Mouse (Mus musculus) right cerebral cortex, postnatal 10 days (tissue): ENCODE measurements around the gene Adamts2.

Experiments used
- DNase-seq, 2 experiments: peaks; one replicate each; pipeline ENCODE4 v3.0.0; 2021; ENCODE audit warnings: low spot score in 2 of 2

The Adamts2 gene

DNA sequence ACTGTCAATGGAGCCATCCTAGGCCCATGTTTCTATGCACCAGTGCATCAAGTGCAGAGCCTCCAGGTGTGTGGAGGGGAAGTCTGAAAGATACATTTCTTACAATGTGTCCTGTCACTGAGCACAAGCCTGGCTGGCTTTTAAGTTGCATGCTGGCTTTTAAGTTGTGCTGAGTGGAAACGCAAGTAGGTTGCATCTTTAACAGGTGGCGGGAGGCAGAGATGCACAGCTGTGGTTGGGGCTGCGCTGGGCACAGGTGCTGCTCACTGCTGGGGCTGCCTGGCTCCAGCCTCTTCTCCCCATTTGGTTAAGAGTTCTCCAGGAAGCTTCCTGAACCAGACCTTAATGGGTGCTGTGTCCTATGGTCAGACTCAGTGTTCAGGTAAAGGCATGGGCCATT, 21.9 kb downstream of the Adamts2 start:
- no peak for DNase-seq

GRCm38 (mm10) chr11:50624239-50624638, 22.4 kb downstream of the Adamts2 start:
- peak; percentile 62 to 63 for DNase-seq

- DNase-seq = peak; percentile 60 to 62
These were observed 22.8 kb downstream of the Adamts2 start for GRCm38 (mm10) chr11:50624720-50625119.

DNA sequence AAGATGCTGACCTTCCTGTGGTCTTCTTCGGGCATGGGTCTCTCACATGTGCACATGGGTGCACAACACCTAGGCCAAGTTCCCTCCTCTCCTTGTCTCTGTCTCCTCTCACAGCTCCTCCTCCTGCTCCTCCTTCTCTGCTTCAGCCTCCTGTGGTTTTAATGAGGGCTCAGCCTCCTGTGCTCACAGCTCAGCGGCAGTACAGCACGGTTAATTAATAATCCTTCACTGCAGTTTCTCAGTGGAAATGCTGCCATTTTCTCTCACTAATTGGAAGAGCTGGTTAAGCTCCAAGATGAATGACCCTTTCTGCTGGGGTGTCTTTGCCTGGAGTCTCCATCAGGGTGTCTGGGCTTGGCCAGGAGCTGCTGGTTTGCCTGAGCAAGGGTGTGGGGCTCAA, 27.0 kb downstream of the Adamts2 start:
- DNase-seq = no peak

DNA sequence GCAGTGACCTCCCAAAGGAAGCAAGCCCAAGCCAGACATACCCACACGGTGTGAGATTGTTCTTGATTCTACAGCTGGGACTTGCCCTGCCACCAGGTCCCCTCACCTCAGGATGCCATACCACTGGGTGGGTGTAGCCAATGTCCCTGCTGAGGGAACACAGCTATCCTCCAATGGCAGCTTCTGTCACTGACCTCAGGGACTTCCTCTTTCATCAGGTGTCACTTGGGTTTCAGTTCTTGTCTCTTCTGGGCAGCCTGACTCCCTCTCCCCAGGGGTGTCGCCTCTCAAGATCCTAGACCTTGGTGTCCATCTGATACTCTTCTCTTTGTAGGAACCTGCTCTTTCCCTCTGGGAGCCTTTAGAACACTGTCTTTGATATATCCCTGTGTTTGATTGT, 28.6 kb downstream of the Adamts2 start:
- no peak for DNase-seq

DNA sequence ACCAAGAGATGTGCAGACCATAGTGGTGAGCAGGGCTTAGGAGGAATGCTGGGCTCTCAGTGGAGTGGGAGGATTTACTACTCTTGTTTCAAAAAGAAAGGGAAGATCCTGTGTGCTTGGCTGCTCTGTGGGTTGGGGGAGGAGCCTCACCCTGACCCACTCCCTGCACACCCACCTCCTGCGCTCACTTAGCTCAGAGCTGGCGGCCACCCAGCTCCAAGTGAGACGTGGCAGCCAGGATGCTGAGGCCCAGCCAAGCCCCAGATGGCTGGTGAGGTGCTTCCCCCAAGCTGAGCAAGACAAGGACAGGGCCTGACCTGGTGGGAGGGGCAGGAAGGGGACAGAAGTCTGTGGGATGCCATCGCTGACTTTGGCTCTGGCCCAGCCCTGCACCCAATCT, 30.4 kb downstream of the Adamts2 start:
- DNase-seq = peak; percentile 59 to 66

DNA sequence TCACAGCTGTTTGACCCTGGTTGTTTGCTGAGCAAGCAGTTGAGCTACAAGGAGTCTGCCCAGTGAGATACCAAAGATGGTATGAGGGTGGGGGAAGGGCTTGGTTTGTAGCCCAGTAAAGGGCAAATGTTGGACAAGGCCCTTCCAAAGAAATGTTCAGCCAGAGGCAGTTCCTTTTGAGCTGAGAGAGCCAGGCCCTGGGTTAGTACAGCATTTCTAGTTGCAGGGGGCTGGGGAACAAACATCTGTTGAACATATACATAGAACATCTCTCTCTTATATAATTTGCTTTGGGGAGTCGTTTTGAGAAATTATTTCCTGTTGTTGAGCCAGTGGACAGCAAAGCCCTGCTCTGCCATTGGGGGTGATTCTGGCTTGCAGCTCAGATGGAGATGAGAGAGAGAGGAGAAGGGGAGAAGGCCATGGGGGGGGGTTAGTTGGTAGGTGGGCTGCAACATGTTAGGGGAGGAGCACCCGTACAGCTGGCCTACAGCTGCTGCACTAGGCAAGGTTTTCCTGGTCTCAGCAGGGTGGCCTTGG, 33.2 kb downstream of the Adamts2 start:
- no peak for DNase-seq

- DNase-seq = no peak
These were observed 35.1 kb downstream of the Adamts2 start for GRCm38 (mm10) chr11:50637026-50637425.

DNA sequence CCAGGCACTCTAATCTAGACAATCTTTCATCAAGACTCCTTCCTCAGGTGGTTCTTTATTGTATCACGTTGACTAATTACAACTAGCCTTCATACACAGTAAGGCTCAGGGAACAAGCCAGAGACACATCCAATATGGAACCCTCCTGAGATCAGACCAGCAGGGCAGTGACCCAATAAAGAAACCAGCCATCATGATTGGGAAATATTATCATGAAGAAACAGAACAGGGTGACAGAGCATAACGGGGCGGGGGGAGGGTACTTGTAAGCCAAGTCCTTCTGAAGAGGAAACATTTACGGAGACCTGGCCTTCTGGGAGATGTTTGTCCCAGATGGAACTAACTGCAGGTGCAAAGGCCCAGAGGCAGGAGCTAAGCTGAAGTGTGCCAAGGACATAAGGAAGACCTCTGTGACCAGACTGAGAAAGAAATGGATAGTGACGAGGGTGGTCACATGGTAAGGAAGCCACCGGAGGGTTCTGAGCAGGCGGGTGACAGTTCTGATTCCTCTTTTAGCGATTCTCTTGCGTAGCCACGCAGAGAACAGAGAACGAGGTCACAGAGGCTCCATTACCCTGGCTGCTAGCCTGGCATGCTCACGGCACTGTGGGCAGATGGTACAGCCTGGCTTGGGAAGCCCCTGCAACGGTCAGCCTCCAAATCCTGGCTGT, 36.4 kb downstream of the Adamts2 start:
- DNase-seq = no peak

GRCm38 (mm10) chr11:50638868-50639220, 37.0 kb downstream of the Adamts2 start:
- DNase-seq = no peak

- no peak for DNase-seq
These were observed 40.7 kb downstream of the Adamts2 start for GRCm38 (mm10) chr11:50642583-50642982.

GRCm38 (mm10) chr11:50646148-50646547, 44.3 kb downstream of the Adamts2 start:
- DNase-seq = no peak

DNA sequence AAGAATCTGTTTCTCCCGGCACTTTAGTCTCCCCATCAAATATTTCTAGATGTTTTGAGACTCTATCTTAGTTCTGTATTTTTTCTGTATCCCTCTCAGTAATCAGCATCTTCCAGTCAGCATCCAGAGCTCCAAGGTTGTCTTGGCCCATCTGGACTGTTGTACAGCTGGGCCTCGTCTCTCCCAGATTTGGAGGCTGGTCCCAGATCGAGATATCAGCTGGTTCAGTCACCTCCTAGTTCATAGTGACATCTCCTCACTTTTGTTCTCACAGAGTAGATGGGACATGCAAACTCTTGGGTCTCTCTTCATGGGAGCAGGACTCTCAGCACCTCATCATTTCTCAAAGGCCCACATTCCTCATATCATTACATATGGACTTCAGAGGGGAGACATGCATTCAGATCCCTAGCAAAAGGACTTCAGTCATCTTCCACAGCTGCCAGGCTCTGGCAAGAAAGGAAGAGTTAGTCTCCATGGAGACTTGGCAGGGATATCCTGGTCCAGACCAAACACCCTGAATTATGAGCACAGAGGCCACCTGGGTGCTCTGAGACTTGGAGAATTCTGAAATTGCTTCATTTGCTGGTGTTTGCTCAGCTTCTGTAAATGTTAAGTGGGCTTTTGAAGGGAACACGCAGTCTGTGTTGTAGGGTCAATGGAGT, 46.4 kb downstream of the Adamts2 start:
- no peak for DNase-seq

- DNase-seq = no peak
These were observed 48.2 kb downstream of the Adamts2 start for GRCm38 (mm10) chr11:50650037-50650436.

GRCm38 (mm10) chr11:50653746-50654431, 52.0 kb downstream of the Adamts2 start:
- DNase-seq = no peak

GRCm38 (mm10) chr11:50658826-50659225, 56.9 kb downstream of the Adamts2 start:
- DNase-seq = no peak

DNA sequence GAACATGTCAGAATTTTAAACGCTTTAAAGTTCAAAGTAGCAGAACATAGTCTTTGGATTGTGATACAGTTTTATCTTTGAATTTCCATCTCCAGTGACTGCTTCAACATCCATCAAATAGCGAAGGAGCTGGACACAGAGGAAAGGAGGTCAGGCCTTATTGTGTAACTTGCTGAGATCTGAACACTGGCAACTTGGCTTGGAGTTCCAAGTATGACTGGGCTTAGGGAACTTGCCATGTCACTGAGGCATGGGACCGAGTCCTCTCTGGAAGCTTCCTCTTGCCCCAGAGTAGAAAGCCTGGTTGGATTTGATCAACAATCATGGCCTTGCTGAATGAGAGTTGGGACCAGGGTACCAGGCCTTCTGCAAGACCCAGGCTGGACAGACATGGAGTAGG, 60.3 kb downstream of the Adamts2 start:
- no peak for DNase-seq

DNA sequence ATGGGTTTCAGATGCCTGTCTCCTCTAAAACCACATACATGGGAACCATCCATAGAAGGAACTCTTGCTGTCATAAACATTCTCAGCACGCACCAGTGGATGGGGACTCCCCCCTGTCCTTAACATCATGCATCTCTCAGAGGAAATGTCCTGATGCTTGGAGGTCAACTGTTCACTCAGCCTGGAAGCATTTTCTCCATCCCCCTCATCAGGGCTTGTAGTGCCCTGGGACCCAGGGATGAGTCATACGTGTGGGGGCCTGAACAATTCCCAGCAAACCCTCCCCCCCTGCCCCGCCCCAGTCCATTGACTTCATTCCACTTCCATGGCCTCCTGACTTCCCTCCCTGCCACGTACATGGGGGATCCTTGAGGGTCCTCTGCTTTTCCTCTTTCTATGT, 62.9 kb downstream of the Adamts2 start:
- DNase-seq = no peak

GRCm38 (mm10) chr11:50669542-50670362, 67.9 kb downstream of the Adamts2 start:
- DNase-seq = peak; percentile 57 to 74

- no peak for DNase-seq
These were observed 68.5 kb downstream of the Adamts2 start for GRCm38 (mm10) chr11:50670363-50670725.

DNA sequence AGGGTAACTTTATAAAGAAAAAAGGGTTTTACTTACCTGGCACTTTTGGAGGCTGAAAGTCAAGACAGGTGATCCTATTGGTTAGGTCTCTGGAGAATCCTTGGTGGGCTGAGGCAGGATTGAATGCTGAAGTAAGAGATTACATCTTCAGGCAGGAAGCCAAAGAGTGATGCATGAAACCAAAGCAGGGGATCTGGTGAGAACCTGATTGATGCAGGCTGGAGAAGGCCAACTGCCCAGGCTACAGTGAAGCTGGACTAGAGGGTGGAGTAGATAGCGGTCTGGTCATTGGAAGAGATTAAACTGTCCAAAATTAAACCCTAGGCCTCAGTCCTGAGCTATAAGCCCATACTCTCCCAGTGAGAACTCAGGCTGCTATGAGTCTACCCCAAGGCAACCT, 69.0 kb downstream of the Adamts2 start:
- DNase-seq = no peak

GRCm38 (mm10) chr11:50671376-50671775, 69.5 kb downstream of the Adamts2 start:
- no peak for DNase-seq
